Mouse (Mus musculus) liver, embryonic 13.5 days (tissue): Measurements from ENCODE around the gene Tnfrsf12a. TPM values are rescaled to one million over a fixed set of nuclear protein-coding genes. Genes with fewer than 3 reads are reported as not detected.
A peak's percentile ranks its signal among the peaks of the same experiment; 100 is the strongest.

ENCODE experiments used
- ATAC-seq: fragments of 200-750 bp; cut with Nextera tagmentation; 2 replicates; pipeline ENCODE4 v1.8.0; 2017; ENCODE audit warnings: low read depth, mild to moderate bottlenecking, moderate number of reproducible peaks, moderate library complexity
- DNase-seq: peaks from one replicate; pipeline ENCODE4 v3.0.0; 2022
- H3K27ac ChIP-seq: fragments of 300-500 bp; sonication (generic); 2 replicates; pipeline ENCODE4 v1.5.1; 2015; ENCODE audit warnings: moderate library complexity, mild to moderate bottlenecking, inconsistent platforms
- H3K27me3 ChIP-seq: fragments of 300-500 bp; sonication (generic); 2 replicates; pipeline ENCODE4 v1.6.1; 2015; ENCODE audit warnings: mild to moderate bottlenecking, inconsistent platforms
- H3K36me3 ChIP-seq: fragments of 300-500 bp; sonication (generic); 2 replicates; pipeline ENCODE4 v1.6.1; 2015; ENCODE audit warnings: mild to moderate bottlenecking, inconsistent platforms
- H3K4me1 ChIP-seq: fragments of 300-500 bp; sonication (generic); replicated peaks from 2 replicates; pipeline ENCODE4 v1.6.1; 2015; ENCODE audit warnings: inconsistent platforms
- H3K4me2 ChIP-seq: fragments of 300-500 bp; sonication (generic); 2 replicates; pipeline ENCODE4 v1.6.1; 2015; ENCODE audit warnings: inconsistent platforms, mild to moderate bottlenecking, moderate library complexity
- H3K4me3 ChIP-seq: fragments of 300-500 bp; sonication (generic); replicated peaks from 2 replicates; pipeline ENCODE4 v1.5.1; 2015; ENCODE audit warnings: mild to moderate bottlenecking, inconsistent platforms
- H3K9ac ChIP-seq: fragments of 300-500 bp; sonication (generic); 2 replicates; pipeline ENCODE4 v1.6.1; 2015; ENCODE audit warnings: mild to moderate bottlenecking, inconsistent platforms
- H3K9me3 ChIP-seq: fragments of 300-500 bp; sonication (generic); replicated peaks from 2 replicates; pipeline ENCODE4 v1.6.1; 2016; ENCODE audit warnings: inconsistent platforms
- WGBS: fragments of 180-500 bp; shearing (Covaris S2); methylation state at CpG from one replicate; pipeline ENCODE4 v1.1.7; 2015; ENCODE audit not compliant: insufficient replicate concordance; 5-methylcytosine and 5-hydroxymethylcytosine counted together
- polyA plus RNA-seq: library from polyadenylated mRNA; unstranded; fragments of >200 nt; fragmentation: Nextera tagmentation; extraction: Ambion mirVana; gene quantifications from 2 replicates; pipeline ENCODE4 v1.2.1, GENCODE M21; 2015

Tnfrsf12a gene
- polyA plus RNA-seq, 1 experiment from 2014 or later, result 6.7 TPM

- Histone ChIP-seq H3K4me3 (no peak overlapping the region), H3K27ac (no peak overlapping the region), H3K27me3 (no peaks in the 10 kb centered on the region), H3K4me2 (no peak overlapping the region), H3K9ac (no peak overlapping the region), H3K36me3 (no peaks in the 10 kb centered on the region), H3K9me3 (no peaks in the 10 kb centered on the region), H3K4me1 (peaks cover 3% of the 10 kb centered on the region; the same call in 1 of the 2 replicates)
- no peak for ATAC-seq
- WGBS, result 54% methylated on average over 8 of the region's 8 CpGs
- no peak for DNase-seq
These were observed 46.0 kb downstream of the Tnfrsf12a start for GRCm38 (mm10) chr17:23631241-23631640.

DNA sequence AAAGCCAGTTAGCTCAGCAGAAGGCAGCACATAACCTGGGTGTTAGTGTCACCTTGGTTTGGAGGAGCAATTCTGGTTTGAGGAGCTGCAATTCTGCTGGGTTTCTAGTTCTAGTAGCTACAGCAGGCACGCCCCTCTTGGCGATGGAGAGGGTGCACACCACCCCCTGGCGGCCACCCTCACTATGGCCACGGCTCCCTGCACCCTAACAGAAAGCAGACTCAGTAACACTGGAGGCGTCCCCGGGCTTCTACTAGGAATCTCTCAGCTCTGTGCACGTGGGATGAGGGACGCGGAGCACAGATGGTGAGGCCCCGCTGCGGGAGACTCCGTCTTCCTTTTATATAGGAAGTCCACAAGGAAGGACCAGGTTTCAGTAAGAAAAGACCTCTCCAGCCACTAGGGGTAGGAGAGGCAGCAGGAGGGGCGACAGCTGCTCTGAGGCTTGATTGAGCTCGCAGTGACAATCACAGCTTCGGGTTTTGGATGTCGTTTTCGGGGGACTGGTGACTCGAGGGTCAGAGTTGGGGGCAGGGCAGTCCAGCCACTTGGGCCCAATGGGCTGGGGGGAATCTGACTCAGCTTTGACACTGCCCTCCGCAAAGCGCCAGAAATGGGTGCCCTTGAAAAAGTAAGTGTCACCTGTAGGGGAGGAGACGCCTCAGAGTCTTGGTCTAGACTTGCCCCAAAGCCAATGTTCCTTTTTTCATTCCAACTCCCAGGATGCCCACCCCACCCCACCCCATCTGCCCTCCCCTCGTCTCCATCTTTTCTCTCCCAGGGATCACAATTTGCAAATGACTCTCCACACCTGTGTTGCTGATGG is 46.9 kb downstream of the Tnfrsf12a start:
- Histone ChIP-seq H3K36me3 (no peaks in the 10 kb centered on the region), H3K4me3 (no peak overlapping the region), H3K4me2 (peak overlapping the region; percentile 17; the same call in 1 of the 2 replicates), H3K9me3 (no peaks in the 10 kb centered on the region), H3K9ac (no peak overlapping the region), H3K4me1 (peaks cover 3% of the 10 kb centered on the region; the same call in 1 of the 2 replicates), H3K27ac (no peak overlapping the region), H3K27me3 (no peaks in the 10 kb centered on the region)
- ATAC-seq (peak; percentile 68), DNase-seq (peak; percentile 55)
- WGBS, result 12% methylated on average over 22 of the region's 22 CpGs

DNA sequence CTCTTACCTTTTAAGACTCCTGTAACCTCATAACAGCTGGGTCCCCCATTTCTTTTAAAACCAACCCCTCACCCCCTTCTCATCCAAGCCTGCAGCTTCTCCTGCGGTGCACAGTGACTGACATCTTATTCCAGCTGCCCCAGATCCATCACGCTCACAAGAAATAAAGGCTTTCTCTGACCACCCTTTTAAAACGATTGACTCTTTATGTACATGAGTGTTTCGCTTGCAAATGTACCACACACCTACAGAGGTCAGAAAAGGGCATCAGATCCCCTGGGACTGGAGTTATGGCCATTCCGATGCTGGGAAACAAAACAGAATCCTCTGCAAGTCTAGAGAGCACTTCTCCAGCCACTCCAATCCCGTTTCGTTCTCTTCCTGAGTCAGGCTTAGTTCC is 49.5 kb downstream of the Tnfrsf12a start:
- H3K4me3 ChIP-seq, result no peak overlapping the region
- DNase-seq (no peak), ATAC-seq (no peak)
- H3K36me3 ChIP-seq, result no peaks in the 10 kb centered on the region
- H3K9ac ChIP-seq, result no peak overlapping the region
- H3K4me2 ChIP-seq, result no peak overlapping the region
- peaks cover 3% of the 10 kb centered on the region; the same call in 1 of the 2 replicates for H3K4me1 ChIP-seq
- WGBS, result 42% methylated on average over 7 of the region's 7 CpGs
- no peaks in the 10 kb centered on the region for H3K27me3 ChIP-seq
- H3K27ac ChIP-seq, result no peak overlapping the region
- no peaks in the 10 kb centered on the region for H3K9me3 ChIP-seq

Other genes with a start within 250 kb of the Tnfrsf12a start
- gene Vmn2r117, start 197.8 kb downstream of the Tnfrsf12a start, polyA plus RNA-seq, result not detected in 2 replicates
- gene Zfp213, start 113.2 kb downstream of the Tnfrsf12a start, polyA plus RNA-seq, result 5.5 and 6.5 TPM in 2 replicates
- 1.2 and 1.6 TPM in 2 replicates for gene Zfp13, start 78.0 kb downstream of the Tnfrsf12a start, polyA plus RNA-seq
- not detected in 2 replicates for gene Zscan10, start 76.6 kb downstream of the Tnfrsf12a start, polyA plus RNA-seq
- gene Mmp25, start 32.2 kb downstream of the Tnfrsf12a start, polyA plus RNA-seq, result 0.14 and 0.15 TPM in 2 replicates
- gene Bicdl2, start 17.0 kb downstream of the Tnfrsf12a start, polyA plus RNA-seq, result 0.10 and 0.14 TPM in 2 replicates
- 21.6 and 21.9 TPM in 2 replicates for gene Hcfc1r1, start 3.9 kb downstream of the Tnfrsf12a start, polyA plus RNA-seq
- 27.6 and 27.8 TPM in 2 replicates for gene Thoc6, start 3.6 kb downstream of the Tnfrsf12a start, polyA plus RNA-seq
- gene Cldn6, start 1.8 kb upstream of the Tnfrsf12a start, polyA plus RNA-seq, result 0.68 and 1.3 TPM in 2 replicates
- not detected in 2 replicates for gene Cldn9, start 6.6 kb upstream of the Tnfrsf12a start, polyA plus RNA-seq
- gene 1520401A03Rik, start 45.3 kb upstream of the Tnfrsf12a start, polyA plus RNA-seq, result 0.05 TPM in 1 of 2 replicates, not detected in the other
- gene Pkmyt1, start 48.9 kb upstream of the Tnfrsf12a start, polyA plus RNA-seq, result 26.6 and 27.8 TPM in 2 replicates
- gene Paqr4, start 63.4 kb upstream of the Tnfrsf12a start, polyA plus RNA-seq, result 7.8 and 7.9 TPM in 2 replicates
- 0.10 and 0.17 TPM in 2 replicates for gene Kremen2, start 68.4 kb upstream of the Tnfrsf12a start, polyA plus RNA-seq
- 12.6 and 13.0 TPM in 2 replicates for gene Flywch1, start 94.1 kb upstream of the Tnfrsf12a start, polyA plus RNA-seq
- gene Flywch2, start 108.6 kb upstream of the Tnfrsf12a start, polyA plus RNA-seq, result 1.3 and 1.4 TPM in 2 replicates
- gene Srrm2, start 113.1 kb upstream of the Tnfrsf12a start, polyA plus RNA-seq, result 228 and 235 TPM in 2 replicates
- gene Elob, start 151.7 kb upstream of the Tnfrsf12a start, polyA plus RNA-seq, result 535 and 572 TPM in 2 replicates
- gene Prss33, start 158.6 kb upstream of the Tnfrsf12a start, polyA plus RNA-seq, result not detected in 2 replicates
- not detected in 2 replicates for gene Prss32, start 166.4 kb upstream of the Tnfrsf12a start, polyA plus RNA-seq
- 0.09 and 0.22 TPM in 2 replicates for gene Prss41, start 166.7 kb upstream of the Tnfrsf12a start, polyA plus RNA-seq
- gene Prss21, start 190.6 kb upstream of the Tnfrsf12a start, polyA plus RNA-seq, result not detected in 2 replicates
- gene Dcpp1, start 203.4 kb upstream of the Tnfrsf12a start, polyA plus RNA-seq, result not detected in 2 replicates
- not detected in 2 replicates for gene Dcpp2, start 203.4 kb upstream of the Tnfrsf12a start, polyA plus RNA-seq
- not detected in 2 replicates for gene Dcpp3, start 240.0 kb upstream of the Tnfrsf12a start, polyA plus RNA-seq